Mouse (Mus musculus) frontal cortex, adult (tissue): ENCODE measurements around the gene Clec1b.

Experiments
- ATAC-seq: cut with Nextera tagmentation; 2 replicates; pipeline ENCODE4 v1.9.2; 2017; ENCODE audit warnings: mild to moderate bottlenecking, moderate library complexity, mixed read lengths; ENCODE audit not compliant: low TSS enrichment

The Clec1b gene

GRCm38 (mm10) chr6:129408562-129408961 is 11.5 kb downstream of the Clec1b start, which contains the start of gene Clec9a:
Gene Clec9a (plus strand): TSS chr6:129408862.
- ATAC-seq, result no peak

GRCm38 (mm10) chr6:129414177-129414576 is 17.1 kb downstream of the Clec1b start:
- ATAC-seq, result no peak

DNA sequence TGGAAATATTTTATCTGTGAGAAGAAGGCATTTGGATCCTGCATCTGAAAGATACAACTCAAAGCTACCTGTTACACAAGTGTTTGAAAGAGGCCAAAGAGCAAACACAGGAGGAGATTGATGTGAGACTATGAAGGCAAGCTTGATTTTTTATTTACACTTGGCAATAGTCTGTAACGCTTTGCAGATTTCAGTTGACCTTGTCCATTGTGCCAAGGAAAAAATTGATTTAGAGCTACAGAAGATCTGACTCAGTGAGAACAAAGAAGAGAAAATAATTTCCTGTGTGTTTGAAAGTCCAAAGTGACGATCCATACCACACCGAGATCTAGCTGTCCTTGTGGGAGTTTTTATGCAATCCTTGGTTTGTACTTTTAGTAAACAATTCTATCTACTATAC is 25.2 kb downstream of the Clec1b start:
- no peak for ATAC-seq

- 0 out of 2 replicates have a peak, but pooled peaks have one; percentile 15 for ATAC-seq
These were observed 26.1 kb downstream of the Clec1b start for GRCm38 (mm10) chr6:129423040-129423733.

DNA sequence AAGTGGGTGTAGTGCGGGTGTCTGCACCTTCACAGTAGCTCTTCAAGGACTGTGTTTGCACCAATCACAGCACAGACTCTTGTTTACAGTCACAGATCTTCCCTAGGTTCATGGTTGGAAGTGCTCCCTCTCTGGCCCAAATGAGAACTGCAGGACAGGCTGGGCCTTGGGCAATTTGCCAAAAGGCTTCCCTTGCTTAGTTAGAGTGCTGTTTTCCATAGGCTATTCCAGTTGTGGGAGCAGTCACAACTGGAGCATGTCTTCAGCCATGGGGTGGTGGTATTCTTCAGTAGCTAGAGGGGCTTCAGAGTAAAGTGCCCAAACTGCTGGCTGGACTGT is 26.6 kb downstream of the Clec1b start:
- peak; percentile 87 for ATAC-seq

DNA sequence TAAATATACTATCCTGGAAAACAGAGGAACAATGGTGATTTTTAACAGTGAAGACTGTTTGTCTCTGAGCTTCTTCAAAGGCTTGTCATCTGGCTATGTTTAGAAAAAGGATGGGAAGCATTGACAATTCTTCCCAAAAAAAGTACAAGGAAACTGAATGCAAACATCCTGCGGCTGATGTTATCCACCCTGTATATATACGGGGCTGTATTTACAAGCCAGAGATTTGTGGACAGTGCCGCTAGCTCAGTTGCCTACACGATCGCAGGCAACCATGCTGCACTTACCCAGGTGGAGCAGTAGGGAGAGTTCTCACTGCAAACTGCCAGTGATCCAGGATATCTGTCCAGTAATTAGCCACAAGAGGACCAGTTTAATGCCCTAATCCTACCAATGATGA is 28.1 kb downstream of the Clec1b start:
- ATAC-seq, result no peak

DNA sequence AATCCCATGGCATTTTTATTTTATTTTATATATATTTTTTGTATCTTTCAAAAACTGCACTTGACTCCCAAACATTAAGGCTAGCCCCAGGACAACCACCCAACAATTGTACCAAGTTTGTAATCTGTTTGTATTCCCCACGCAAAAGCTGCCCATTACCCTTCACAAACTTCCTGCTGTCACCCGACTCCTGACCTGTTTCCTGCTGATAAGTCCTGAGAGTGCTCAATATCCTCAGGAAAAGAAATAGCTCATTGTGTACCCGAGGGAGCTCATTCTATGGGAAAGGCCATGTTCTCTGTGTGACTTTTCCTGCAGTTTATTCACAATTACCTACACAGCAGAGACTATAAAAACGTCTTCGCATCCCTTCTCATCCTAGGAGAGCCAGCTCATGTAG is 28.7 kb downstream of the Clec1b start:
- no peak for ATAC-seq

GRCm38 (mm10) chr6:129427281-129427680 is 30.2 kb downstream of the Clec1b start:
- ATAC-seq, result no peak

DNA sequence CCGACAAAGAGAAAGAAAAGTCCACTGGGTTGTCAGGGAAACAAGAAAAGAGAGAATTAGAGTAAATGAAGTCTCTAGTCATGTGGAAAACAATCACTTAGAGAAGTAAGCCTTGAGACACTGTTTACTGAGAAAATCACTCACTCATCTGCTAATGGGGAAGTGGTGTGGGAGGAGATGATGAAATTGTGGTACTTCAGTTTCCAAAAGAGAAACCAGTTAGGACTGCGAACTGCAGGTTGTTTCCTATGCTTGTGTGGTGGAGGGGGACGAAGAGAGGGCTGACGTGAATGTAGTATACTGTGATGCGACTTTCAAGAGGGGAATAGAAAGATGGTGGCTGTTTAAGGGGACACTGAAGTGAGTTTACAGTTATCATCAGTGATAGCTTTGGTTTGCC is 37.1 kb downstream of the Clec1b start:
- ATAC-seq, result peak; percentile 47; the same call in 1 of the 2 replicates

GRCm38 (mm10) chr6:129436025-129436424 is 38.9 kb downstream of the Clec1b start:
- ATAC-seq, result no peak

GRCm38 (mm10) chr6:129438033-129438432 is 40.9 kb downstream of the Clec1b start:
- ATAC-seq, result no peak

GRCm38 (mm10) chr6:129449743-129450142 is 52.6 kb downstream of the Clec1b start:
- ATAC-seq, result no peak

DNA sequence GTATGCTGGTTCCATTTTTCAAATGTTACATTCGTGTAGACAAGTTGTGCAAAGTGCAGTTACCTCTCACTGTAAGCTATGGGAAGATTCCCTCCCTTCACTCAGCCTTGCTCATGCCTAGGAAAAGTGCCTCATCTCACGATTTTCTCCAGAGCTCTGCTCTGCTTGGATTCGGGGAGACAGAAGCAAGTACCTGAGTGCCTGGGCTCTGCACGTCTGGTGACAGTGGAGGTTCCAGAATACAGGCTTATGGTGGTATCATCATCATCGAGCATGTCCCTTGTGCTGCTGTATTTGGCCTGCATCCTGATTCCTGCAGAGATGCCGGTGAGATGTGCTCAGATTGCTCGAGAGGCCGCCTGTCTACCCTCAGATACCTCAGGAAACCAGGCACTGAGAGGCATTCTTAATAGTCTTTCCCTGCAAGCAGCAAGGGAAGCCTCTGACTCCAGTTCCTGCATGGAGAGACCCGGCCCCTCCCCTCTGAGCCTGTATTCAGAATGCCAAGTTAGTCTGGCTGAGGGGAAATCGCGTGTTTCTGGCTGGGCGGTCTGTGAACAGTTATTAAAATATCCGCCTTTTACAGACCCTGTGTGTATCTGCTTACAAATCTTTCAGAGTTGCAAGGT is 54.4 kb downstream of the Clec1b start, which contains the start of gene Clec1a:
Clec1a (minus strand) TSS at position 590 of the 629 bp plus-strand sequence.
- peak; percentile 69 for ATAC-seq
